Mouse (Mus musculus) ES-E14 (cell line): ENCODE data around the gene Ppp2r1b. TPM values are rescaled to one million over a fixed set of nuclear protein-coding genes. Genes with fewer than 3 reads are reported as not detected.

Experiments used
- DNase-seq: peaks from one replicate; pipeline ENCODE4 v3.0.0-alpha.2; 2013; ENCODE audit warnings: low read depth, low spot score
- H3K27ac ChIP-seq: 2 replicates; pipeline ENCODE4 v1.5.1; 2012; ENCODE audit warnings: low read depth, mild to moderate bottlenecking, low read length, moderate library complexity, mixed read lengths; ENCODE audit not compliant: poor library complexity, insufficient read depth, severe bottlenecking
- H3K36me3 ChIP-seq: 2 replicates; pipeline ENCODE4 v1.6.1; 2012; ENCODE audit warnings: mild to moderate bottlenecking, low read length, moderate library complexity, mixed read lengths; ENCODE audit not compliant: control insufficient read depth, poor library complexity, insufficient read depth, severe bottlenecking
- H3K4me1 ChIP-seq, 2 experiments: fragments of 150-350 bp in 1 of 2; sonication (generic) in 1 of 2; 2 replicates each; pipeline ENCODE4 v1.6.1; 2012; ENCODE audit warnings: low read length in 2 of 2, mild to moderate bottlenecking in 1 of 2, mixed read lengths in 1 of 2; ENCODE audit not compliant: control insufficient read depth in 2 of 2, insufficient read depth in 2 of 2, poor library complexity in 1 of 2
- H3K4me3 ChIP-seq, 2 experiments: fragments of 150-350 bp in 1 of 2; sonication (generic) in 1 of 2; 2 replicates each; pipeline ENCODE4 v1.5.1; 2012; ENCODE audit warnings: low read length in 2 of 2, low read depth in 1 of 2, mild to moderate bottlenecking in 1 of 2, mixed read lengths in 1 of 2; ENCODE audit not compliant: insufficient read depth in 1 of 2, poor library complexity in 1 of 2, severe bottlenecking in 1 of 2
- H3K9ac ChIP-seq: 2 replicates; pipeline ENCODE4 v1.6.1; 2012; ENCODE audit warnings: low read depth, mild to moderate bottlenecking, low read length, mixed read lengths; ENCODE audit not compliant: poor library complexity, insufficient read depth, severe bottlenecking
- H3K9me3 ChIP-seq: fragments of 150-350 bp; sonication (generic); 2 replicates; pipeline ENCODE4 v1.6.1; 2012; ENCODE audit warnings: low read depth, mild to moderate bottlenecking, low read length; ENCODE audit not compliant: control insufficient read depth, insufficient read depth
- CHD2 ChIP-seq: IDR thresholded peaks from 2 replicates; pipeline ENCODE4 v1.6.1; 2014; ENCODE audit warnings: mild to moderate bottlenecking, low read depth, low read length, inconsistent platforms
- HCFC1 ChIP-seq: IDR thresholded peaks from 2 replicates; pipeline ENCODE4 v1.6.1; 2012; ENCODE audit warnings: low read length, inconsistent platforms, borderline replicate concordance; ENCODE audit not compliant: insufficient read depth
- MAFK ChIP-seq: IDR thresholded peaks from 2 replicates; pipeline ENCODE4 v1.6.1; 2014; ENCODE audit warnings: mild to moderate bottlenecking, low read depth, low read length, inconsistent platforms; ENCODE audit not compliant: insufficient read depth
- ZC3H11A ChIP-seq: IDR thresholded peaks from 2 replicates; pipeline ENCODE4 v1.6.1; 2012; ENCODE audit warnings: low read depth, mild to moderate bottlenecking, inconsistent platforms, low read length, borderline replicate concordance
- ZNF384 ChIP-seq: IDR thresholded peaks from 2 replicates; pipeline ENCODE4 v1.6.1; 2012; ENCODE audit warnings: low read depth, low read length, inconsistent platforms
- in situ Hi-C, 2 experiments: fragments of 600-800 bp; cut with MboI; formaldehyde crosslinking; loops; one replicate each; pipeline ENCODE4 v1.15.1; 2025; ENCODE audit warnings: low sequenced_read_pairs in 2 of 2, inconsistent platforms in 1 of 2; ENCODE audit not compliant: unreplicated experiment in 2 of 2
- total RNA-seq: library from RNA; depleted of rRNA; stranded (reverse); fragments of 300-350 nt; gene quantifications from 2 replicates; pipeline ENCODE4 v1.2.3, GENCODE M21; 2012

Gene Ppp2r1b
- total RNA-seq, 1 experiment, result 41.6 TPM

DNA sequence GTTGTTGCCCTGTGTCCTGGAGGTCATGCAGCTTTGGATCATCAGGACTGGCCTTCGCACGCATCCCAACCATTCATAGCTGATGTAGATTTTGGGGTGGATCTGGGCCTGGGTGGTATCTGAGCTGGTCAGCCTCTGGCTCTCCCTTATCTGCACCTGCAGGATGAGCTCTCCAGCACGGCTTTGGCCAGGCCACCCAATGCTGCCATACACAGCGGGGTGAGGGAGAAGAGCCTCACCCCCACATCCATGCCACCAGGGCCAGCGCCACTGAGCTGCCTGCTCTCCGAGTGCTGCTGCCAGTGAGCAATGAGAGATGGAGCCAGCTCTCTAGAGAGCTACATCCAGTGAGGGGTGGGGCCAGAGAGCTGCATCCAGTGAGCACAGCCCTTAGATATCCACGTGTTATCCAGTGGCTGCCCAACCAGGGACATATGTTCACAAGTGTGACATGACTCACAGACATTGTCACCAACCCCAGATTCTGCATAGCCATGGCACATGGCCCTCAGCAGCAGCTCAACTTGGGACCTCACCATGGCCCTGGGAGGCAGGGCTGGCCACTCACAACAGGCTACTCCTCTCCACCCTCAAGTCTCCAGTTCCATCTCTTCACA, 41.9 kb upstream of the Ppp2r1b start:
- Histone ChIP-seq H3K9ac (no peak overlapping the region), H3K9me3 (no peaks in the 10 kb centered on the region), H3K4me1 (no peaks in the 10 kb centered on the region), H3K36me3 (peaks cover 19% of the 10 kb centered on the region), H3K4me3 (no peak overlapping the region), H3K27ac (no peak overlapping the region; the same call in 1 of the 2 replicates)
- no peak for DNase-seq
- TF ChIP-seq ZC3H11A, result no peak
- TF ChIP-seq HCFC1, result no peak
- no peak for TF ChIP-seq MAFK
- TF ChIP-seq ZNF384, result no peak
- TF ChIP-seq CHD2, result no peak
- in situ Hi-C loops, result no loop called here

DNA sequence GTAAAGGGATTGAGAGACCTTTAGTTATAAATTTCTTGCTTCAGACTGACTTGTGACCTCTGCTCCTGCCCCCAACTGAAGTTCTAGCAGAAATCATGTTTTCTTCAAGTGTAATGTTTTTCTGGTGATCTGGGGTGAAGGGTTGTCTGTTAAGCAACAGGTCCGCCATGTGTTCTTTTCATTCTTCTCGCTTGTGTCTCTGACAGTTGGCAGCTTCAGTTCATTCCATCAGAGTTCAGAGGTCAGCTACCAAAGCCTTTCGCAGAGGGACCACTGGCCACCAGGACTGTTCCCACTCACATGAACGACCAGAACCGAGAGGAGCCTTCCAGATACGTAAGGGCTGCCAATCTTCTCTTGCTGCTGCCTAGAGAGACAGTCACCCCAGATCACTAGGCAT, 36.6 kb upstream of the Ppp2r1b start:
- Histone ChIP-seq H3K9ac (no peak overlapping the region), H3K9me3 (no peaks in the 10 kb centered on the region), H3K27ac (no peak overlapping the region), H3K4me1 (no peaks in the 10 kb centered on the region), H3K4me3 (no peak overlapping the region), H3K36me3 (peaks cover 12% of the 10 kb centered on the region)
- in situ Hi-C loops, result no loop called here
- no peak for DNase-seq
- no peak for TF ChIP-seq ZC3H11A
- no peak for TF ChIP-seq ZNF384
- TF ChIP-seq CHD2, result no peak
- TF ChIP-seq HCFC1, result no peak
- no peak for TF ChIP-seq MAFK

- Histone ChIP-seq H3K27ac (no peak overlapping the region), H3K9ac (no peak overlapping the region), H3K36me3 (peaks cover 8% of the 10 kb centered on the region), H3K4me3 (no peak overlapping the region), H3K4me1 (no peaks in the 10 kb centered on the region), H3K9me3 (no peaks in the 10 kb centered on the region)
- in situ Hi-C loops, result no loop called here
- no peak for DNase-seq
- TF ChIP-seq CHD2 (no peak), ZNF384 (no peak), MAFK (no peak), ZC3H11A (no peak), HCFC1 (no peak)
Observed at GRCm38 (mm10) chr9:50809146-50809545, 36.0 kb upstream of the Ppp2r1b start.

DNA sequence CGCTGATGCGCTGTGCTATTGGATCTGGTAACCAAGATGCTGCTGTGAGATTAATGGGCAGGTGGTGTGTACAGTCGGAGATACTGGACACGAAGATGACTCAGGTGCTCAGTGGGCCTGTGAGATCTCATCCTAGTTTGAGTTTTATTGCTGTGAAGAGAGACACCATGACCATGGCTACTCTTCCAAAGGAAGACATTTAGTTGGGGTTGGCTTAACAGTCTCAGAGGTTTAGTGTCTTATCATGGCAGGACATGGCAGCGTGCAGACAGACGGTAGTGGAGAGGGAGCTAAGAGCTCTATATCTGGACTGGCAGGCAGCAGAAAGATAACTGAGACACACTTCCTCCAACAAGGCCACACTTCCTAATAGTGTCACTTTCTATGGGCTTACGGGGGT, 33.9 kb upstream of the Ppp2r1b start:
- Histone ChIP-seq H3K4me1 (no peaks in the 10 kb centered on the region), H3K9ac (no peak overlapping the region), H3K9me3 (no peaks in the 10 kb centered on the region), H3K27ac (no peak overlapping the region), H3K36me3 (peaks cover 5% of the 10 kb centered on the region), H3K4me3 (no peak overlapping the region)
- TF ChIP-seq MAFK (no peak), ZC3H11A (no peak), ZNF384 (no peak), CHD2 (no peak), HCFC1 (no peak)
- in situ Hi-C loops, result no loop called here
- no peak for DNase-seq

GRCm38 (mm10) chr9:50811746-50812145, 33.4 kb upstream of the Ppp2r1b start:
- Histone ChIP-seq H3K27ac (no peak overlapping the region), H3K4me3 (no peak overlapping the region), H3K9me3 (no peaks in the 10 kb centered on the region), H3K9ac (no peak overlapping the region), H3K4me1 (no peaks in the 10 kb centered on the region), H3K36me3 (peaks cover 4% of the 10 kb centered on the region)
- TF ChIP-seq ZNF384 (no peak), ZC3H11A (no peak), MAFK (no peak), CHD2 (no peak), HCFC1 (no peak)
- in situ Hi-C loops, result no loop called here
- no peak for DNase-seq
